Mouse (Mus musculus) adrenal gland, postnatal 10 days (tissue): ENCODE data around the gene Fign. TPM values are rescaled to one million over a fixed set of nuclear protein-coding genes. Genes with fewer than 3 reads are reported as not detected.
A peak's percentile ranks its signal among the peaks of the same experiment; 100 is the strongest.

Experiments used
- DNase-seq: peaks from one replicate; pipeline ENCODE4 v3.0.0; 2021; ENCODE audit warnings: mixed read lengths
- long read RNA-seq, 2 experiments: library from polyadenylated mRNA; stranded (forward); transcript quantifications; one replicate each; pipeline ENCODE4 v2.0.0; 2021
- total RNA-seq, 2 experiments: library from RNA; stranded (reverse); gene quantifications; 2 replicates each; pipeline ENCODE4 v1.2.3; 2021

Gene Fign
- total RNA-seq, result 1 to 10 TPM; 3.7 to 5.3 TPM
- long read RNA-seq, experiment 1, partial matches to known transcripts, result 0 of 1 reads
- long read RNA-seq, experiment 1, other reads (novel, unspliced or antisense), result 1 of 1 reads
- long read RNA-seq, experiment 2, partial matches to known transcripts, result 0 of 1 reads
- long read RNA-seq, experiment 2, other reads (novel, unspliced or antisense), result 0 of 1 reads

DNA sequence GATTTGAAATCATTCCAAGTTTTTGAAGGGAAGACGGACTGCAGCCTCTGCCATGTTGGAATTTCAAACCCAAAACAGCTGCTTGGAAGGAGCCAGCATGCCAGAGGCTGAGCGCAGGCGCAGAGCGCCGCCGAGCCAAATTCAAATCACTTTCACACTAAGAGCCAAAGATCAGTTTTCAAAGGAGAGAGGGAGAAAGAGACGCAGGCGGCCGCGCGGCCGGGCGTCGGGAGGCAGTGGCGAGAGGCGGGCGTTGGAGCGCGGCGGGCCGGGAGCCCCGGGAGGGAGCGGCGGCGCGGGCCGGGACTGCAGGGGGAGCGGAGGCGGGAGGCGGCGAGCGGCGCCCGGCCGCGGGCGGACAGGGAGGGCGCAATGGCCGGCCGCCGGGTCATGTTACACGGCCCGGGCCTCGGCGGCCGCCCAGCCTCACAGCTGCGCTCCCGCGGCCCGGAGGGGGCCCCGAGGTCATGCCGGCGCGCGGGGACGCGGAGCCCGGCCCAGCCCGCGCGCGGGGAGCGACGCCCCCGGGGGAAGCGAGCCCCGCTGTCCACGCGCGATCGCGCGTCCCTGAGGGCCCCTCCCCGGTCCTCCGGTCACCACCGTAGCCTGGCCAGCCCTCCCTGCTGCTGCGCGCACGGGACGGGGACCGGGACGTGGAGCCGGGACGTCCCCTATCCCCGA is at the start of gene Fign:
Gene Fign (minus strand): TSS at position 102 of the 681 bp plus-strand sequence.
- peak; percentile 87 for DNase-seq

DNA sequence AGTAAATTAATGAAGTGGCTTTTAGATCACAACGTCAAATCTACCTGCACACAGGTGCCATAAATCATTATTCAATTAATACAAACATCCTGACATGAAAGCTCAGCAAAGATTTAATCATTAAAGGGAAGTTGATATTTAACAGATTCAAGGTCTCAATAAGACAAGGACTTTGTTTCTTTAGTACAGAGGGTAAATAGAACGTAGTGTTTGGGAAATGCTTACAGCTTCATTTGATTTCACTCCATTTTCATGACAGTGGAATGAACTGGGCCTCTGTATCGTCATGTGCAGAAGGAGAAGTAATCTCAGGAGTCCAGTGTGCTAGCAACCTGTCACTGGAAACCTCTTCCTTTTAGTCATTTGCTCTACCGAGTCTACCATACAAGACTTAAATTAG is 35.8 kb upstream of the Fign start:
- DNase-seq, result no peak

DNA sequence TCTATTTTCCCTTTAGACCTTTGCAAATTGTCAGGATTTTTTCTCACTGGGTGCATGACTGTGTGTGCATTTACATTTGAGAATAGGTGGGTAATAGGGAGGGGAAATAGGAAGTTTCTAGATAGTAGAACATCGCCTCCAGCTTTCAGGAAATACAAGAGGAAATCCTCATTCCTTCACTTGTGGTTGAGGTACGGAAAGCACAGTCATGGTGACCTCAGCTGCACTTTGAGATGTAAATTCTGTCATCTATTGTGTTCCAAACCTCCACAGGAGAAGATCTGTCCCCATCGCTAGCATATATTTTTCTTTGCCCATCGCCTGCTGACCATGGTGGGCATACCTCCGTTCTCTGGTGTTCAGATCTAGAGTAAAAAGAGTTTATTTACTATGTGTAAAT is 22.7 kb upstream of the Fign start:
- no peak for DNase-seq

DNA sequence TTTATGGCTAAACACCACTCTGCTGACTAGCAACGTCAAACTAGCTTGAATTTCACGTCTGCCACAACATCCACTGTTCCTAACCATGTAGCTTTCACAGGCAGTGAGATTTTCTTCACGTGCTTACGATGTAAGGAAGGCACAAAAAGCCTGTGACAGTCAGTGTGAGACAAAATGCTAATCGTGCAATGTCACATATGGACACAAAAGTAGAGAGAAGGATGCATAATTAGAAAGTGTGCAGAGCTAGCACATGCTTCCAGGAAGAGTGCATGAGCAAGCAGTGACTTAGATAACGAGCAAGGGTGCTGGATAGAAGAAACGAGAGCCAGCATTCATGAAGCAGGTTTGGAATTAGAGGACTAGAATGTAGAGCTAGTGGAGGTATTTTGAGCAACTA is 18.8 kb upstream of the Fign start:
- no peak for DNase-seq

DNA sequence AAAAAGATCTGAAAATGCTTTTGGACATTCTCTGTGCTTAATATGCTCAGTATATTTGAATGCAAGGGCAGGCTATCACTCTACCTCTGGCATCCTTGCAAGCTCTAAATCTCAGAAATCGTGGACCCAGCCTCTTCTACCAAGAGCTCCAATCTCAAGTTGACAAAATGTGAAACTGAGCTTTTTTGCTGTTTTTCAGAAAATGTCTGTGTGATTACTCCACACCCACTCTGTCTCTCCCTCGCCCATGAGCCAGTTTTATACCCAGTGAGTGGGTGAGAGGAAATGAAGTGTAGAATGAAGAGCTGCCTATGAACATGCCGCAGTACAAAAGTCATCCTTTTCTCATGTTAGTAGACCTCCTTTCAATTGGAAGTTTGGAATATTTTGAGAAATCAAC is 13.3 kb upstream of the Fign start:
- DNase-seq, result no peak

DNA sequence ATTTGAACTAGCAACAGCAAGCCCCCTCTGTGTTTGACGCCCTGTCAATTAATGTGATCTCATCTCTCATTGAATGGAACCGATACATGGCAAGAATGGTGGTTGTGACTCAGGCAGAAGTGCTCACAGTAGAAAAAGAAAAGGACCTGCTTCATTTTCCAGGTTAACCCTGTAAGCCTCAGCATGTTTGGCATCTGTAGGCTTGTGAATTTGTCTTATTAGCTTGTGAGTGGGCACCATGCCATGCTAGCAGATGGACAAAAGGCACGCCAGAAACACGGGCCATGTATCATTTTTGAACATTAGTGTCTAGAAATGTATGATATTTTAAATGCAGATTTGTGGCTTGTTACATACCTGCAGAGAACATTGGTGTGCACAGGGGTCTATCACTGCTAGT is 12.0 kb upstream of the Fign start:
- DNase-seq, result no peak

DNA sequence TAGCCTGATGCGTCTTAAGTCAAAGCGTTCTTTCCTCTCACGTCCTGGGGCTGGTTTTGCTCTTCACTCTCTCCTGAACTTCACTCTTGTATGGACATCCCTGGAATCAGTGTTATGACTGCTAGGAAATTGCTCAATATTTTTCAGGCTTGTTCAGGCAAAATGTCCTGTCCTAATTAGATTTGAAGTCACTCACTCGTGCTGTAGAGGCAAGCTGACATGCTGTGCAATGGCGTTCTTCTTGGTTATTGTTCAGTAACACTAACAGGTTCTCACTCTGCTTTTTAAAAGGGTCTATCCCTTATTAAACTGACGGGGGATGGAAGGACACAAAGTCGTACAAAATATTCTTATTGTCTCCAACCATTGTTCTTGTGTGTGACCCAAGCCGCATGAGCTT is 10.2 kb upstream of the Fign start:
- no peak for DNase-seq

DNA sequence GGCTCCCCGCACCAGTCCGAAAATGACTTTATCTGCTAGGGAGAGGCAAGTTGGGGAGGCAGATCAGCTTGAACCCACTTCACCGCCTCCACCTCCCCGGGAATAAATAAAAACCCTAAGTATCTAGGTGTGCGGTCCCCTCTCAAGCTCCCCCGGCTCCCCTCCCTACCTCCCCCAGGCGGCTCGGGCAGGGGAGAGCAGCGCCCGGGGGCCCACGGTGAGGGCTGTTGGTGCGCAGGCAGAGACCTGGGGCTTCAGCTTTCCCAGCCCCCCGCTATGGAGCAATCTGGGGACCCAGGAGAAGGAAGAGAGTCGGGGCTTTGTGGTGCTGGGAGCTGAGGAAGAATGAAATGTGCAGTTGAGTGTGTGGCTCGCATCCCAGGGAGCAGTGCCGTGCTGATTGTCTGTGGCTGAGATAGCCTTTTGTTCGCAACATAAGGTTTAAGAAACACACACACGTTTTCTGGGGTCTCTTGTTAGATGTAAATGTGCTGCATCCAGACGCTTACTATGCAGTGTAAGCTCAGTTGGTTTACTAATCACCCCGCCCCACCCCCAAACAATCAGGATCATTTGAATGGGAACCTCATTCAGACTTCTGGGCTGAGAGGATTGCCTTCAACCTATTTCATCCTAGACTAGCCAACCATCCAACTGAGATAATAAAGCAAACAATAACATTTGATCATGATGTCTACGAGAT is 931 bp upstream of the Fign start:
- DNase-seq, result peak; percentile 59

DNA sequence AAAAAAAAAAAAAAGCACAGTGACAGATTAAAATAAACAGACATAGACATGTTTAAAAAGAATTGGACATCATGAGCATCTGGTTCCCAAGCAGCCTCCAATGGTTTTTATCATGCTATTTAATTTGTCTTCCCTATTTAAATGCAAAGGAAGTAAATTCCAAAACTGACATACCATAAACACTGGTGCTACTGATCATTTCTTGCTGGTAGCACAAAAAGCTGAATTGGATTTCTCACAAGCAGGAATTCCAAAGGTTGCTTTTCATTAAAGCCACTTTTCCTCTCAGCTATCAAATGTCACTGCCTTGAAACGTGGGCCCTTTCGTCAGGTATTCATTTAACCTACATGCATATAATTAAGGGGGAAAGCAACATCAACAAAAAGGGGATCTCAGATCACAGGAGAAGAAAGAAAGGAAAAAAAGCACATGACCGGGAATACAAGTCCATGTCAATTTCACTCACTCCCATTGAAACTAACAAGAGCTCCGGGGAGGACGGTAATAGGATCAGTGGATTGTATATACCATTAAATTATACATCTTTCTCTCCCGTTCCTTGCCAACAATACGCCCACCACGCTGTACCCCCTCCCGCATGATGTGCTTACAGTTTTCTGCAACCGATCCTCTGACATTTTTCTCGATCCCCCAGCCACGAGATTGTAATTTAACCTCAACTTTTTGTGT is 972 bp downstream of the Fign start:
- DNase-seq, result peak; percentile 13

DNA sequence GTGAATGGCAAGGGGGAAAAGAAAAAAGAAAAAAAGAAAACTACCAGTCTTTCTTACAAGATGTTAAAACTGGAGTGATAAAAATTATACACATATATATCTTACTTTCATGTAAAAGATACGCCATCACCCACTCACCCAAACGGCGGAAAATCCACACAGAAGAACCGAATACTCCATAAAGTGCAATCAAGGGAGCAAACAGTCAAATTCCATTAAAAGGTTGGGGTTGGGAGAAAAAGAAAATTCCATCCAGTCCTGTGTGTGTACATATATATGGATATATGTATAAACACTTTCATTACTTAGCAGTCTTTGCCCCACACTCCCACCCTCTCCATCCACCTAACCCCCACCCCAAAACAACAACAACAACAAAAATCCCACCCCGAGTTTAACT is 1.7 kb downstream of the Fign start:
- no peak for DNase-seq

DNA sequence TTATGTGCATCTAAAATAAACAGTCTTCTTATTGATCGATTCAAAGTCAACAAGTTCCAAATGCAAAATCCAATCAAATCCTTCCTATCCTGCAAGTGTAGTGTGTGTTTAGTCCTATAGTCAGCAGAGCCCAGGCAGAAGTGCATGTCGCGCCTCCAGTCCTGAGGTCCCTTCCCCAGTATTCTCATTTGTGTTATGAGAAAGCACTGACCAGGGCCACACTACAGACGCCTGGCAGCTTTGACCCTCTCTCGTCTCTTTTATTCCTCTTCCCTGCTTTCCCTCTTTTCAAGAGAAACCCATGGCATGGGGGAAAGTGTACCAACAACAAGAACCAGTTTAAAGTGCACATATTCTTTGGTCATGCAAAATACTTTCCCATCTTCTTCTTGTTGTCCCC is 2.3 kb downstream of the Fign start:
- peak; percentile 10 for DNase-seq

DNA sequence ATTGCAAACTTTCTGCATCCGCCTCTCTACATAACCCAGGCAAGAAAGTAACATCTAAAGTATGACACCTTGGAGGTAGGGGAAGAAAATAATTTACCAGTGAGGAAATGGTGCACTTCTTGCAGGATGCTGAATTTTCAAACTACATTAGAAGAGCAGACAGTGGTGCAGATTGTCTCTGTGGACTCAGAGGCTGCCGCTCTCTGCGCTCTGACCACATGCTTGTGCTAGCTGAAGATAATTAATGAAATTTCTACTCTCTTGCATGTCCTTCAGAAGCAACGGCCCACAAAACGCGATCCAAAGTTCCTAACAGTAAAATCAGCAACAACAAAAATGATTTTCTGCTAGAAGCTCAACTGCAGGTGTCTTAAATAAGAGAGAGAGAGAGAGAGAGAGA is 4.8 kb downstream of the Fign start:
- no peak for DNase-seq

DNA sequence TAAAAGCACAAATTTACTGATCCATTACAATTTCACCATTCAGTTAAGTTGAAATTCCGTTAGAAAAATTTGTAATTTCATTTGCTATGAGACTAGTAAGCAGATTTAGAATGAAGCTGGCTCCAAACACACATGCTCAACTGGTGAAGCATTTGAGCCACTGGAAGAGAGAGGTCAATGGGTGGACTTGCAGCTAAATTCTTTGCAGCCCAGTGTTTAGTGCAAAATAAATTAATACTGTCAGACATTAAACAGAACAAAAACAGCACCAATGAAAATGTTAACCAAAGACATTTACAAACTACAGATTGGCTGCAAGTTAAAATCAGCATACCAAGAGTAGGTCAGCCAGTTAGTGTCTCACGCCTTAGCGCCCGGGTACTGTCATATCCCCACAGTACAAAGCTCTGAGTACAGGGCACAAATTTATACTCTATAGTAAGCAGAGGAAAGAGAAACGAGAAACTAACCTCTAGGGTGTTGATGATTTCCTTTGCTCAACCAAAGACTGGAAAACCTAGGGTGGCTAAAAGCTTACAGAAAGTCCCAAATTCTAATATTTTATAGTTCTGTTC is 13.9 kb downstream of the Fign start:
- DNase-seq, result no peak

DNA sequence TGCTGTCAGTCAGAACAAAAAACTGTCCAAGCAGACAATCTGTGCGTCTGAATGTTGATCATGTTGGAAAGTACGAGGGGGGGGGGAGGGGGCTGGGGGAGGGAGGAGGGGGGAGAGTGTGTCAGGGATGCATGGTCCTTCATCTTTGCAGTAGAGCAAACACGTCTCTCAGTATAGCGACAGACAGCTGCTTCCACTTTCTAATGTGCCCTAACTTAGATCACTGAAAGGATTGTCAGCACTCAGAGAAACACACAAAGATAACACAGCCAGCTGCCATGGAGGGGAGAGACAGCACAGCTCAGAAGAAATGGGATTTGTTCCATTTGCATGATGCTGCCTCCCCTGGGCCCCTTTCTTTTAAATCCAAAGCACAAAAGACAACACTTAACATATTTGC is 18.1 kb downstream of the Fign start:
- DNase-seq, result no peak

DNA sequence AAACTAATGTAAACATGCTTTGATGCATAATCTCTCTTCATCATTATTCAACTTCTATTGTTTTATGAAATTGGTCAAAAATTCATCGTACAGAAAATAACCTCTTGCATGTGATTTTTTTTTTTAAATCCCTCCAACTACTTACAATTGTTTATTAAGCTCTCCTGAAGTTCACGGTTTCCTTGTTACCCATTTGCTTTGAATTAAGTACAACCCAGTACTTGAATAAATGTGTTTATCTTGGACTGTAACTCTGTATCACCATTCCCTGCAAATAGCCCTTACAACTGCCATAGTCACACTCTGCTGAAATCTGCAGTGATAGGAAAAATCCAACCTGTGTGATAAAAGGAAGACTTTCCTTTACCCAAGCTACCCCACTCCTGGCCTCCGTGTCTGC is 19.3 kb downstream of the Fign start:
- no peak for DNase-seq

DNA sequence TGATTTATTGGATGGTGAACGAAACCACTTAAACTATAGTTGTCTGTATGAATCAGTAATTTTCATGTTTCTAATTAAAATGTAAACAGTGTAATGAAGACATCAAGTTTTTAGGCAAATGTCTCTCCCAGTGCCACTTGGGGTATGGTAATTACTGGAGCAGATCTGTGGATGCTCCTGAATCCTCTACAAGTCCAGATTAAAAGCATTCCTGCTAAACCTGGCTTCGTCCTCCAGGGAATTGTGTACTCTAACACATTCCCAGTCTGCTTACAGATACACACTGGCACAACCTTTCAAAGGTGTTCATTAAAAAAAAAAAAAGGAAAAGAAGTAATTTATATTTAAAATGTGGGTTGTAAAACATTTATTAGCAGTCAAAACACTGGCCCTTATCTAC is 20.0 kb downstream of the Fign start:
- no peak for DNase-seq

DNA sequence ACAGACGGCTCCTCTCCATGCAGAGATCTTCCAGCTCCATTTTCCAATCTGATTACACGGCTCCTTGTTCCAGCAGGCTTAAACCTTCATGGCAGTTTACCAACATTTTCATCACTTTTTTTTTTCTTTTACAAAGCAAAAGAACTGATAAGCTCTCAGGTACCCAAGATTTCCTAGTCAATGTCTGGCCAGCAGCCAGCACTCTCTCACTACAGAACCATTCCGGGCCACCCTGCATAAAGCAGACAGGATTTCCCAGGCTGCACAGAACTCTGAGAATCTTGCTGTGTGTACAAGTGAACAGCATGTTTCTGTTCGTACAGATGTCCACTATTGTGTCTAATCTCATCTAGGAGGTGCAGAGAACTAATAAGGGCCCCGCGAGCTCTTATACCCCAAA is 22.0 kb downstream of the Fign start:
- no peak for DNase-seq

DNA sequence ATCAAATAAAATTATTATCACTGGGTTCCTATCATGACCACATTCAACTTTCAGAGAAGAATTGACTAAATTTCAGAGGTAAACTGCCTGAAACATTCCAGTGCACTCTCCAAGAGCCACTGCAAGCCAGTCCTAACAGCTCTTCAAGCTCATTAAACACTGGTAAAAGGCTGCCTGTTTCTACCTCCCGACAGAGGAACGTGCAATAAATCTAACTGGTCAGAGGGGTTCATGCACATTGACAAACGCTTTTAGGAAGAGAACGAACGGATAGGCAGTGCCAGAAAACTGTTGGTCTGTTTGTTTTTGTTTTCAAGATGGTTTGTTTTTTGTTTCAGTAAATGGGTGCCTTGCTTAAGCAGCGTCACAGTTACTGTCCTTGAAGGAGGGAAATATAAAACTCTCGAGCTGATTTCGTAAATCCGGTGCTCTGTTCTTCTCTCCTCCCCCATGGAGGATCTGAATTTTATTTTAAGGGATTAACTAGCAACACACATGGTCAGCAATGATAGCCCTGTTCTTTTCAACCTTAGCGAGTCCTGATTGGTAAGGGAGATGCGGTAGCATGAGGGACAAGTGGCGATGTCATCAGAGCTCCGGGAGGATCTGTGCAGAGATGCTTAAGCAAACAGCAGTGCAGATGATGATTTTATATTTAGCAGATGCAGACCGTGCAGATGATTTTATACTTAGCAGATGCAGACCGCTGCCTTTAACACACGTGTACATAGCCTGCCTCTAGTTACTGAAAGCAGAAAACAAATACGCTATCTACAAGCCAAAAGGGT is 23.0 kb downstream of the Fign start:
- no peak for DNase-seq

DNA sequence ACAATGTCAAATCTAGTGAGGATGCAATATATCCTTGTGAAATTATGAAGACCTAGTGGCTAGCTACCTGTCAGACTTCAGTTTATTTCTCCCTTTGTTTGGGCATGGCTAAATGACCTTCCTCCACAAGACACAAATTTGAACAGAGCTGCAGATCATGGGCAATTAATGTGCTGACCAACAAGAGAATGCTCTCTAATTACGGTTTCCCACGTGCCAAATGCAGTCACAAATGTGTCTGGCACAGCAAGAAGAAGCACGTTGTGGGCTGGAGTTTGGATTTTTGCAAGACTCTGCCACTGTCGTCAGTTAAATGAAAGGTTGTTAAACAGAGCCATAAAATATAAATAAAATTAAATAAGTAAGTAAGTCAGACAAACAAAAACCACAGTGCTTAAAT is 25.7 kb downstream of the Fign start:
- DNase-seq, result no peak

DNA sequence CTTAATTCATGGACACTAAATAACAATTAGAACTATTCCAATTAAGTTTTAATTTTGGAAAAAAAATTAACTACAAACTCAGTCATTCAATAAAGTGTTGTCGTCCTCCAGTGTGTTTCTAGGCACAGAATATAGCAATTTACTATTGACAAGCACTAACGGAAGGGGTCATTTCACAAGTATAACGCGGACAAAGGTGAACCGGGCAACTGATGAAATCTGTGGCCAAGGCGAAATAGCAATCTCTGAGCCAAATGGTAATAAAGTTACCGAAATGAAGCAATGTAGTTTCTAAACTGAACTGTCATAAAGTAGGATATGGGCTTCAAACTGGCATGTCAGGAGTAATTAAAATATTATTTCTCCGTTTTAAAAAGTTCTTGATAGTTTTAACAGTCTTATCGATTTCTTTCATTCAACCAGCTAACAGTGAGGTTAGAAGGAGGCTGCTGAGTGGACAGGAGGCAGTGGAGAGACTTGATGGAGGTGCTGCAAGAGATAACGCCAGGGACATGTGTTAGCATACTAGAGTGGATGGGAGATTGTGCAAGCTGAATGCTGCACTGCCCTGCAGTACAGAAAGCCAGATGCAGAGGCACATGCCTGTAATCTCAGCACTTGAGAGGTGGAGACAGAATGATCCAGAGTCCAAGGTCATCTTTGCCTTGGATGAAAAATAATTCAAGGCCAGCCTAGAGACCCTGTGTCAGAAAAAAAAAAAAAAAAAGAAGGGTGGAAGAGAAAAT is 27.7 kb downstream of the Fign start:
- peak; percentile 29 for DNase-seq

DNA sequence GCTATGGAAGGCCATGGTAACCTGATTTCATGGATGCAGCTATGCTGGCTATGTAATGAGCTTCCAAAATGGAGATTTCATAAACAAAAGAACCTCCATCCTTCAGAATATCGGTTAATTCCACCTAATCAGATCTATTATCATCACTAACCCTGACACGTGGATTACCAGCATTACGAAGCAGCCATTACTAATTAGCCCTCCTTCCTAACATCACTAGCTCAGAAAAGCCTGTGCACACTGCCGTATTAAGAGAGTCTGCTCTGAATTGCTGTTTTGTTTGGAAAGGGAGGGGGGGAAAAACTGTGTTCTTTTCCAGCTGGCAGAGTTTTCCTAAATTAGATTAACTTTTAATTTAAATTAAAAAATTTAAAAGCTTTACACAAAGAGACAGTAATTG is 32.3 kb downstream of the Fign start:
- no peak for DNase-seq
